Mouse (Mus musculus) embryonic facial prominence, embryonic 14.5 days (tissue): Measurements from ENCODE around the gene Olfr1535. TPM values are rescaled to one million over a fixed set of nuclear protein-coding genes. Genes with fewer than 3 reads are reported as not detected.

Experiments used
- ATAC-seq: fragments of 200-750 bp; cut with Nextera tagmentation; 2 replicates; pipeline ENCODE4 v1.8.0; 2017; ENCODE audit warnings: low read depth, moderate number of reproducible peaks, moderate TSS enrichment
- DNase-seq: peaks from one replicate; pipeline ENCODE4 v3.0.0-alpha.2; 2015; ENCODE audit warnings: low spot score
- H3K27ac ChIP-seq: fragments of 300-500 bp; sonication (generic); replicated peaks from 2 replicates; pipeline ENCODE4 v1.5.1; 2014; ENCODE audit warnings: low read depth, mild to moderate bottlenecking, low read length, moderate library complexity
- H3K27me3 ChIP-seq: fragments of 300-500 bp; sonication (generic); replicated peaks from 2 replicates; pipeline ENCODE4 v1.6.1; 2014; ENCODE audit warnings: low read length; ENCODE audit not compliant: control insufficient read depth, insufficient read depth
- H3K36me3 ChIP-seq: fragments of 300-500 bp; sonication (generic); 2 replicates; pipeline ENCODE4 v1.6.1; 2014; ENCODE audit warnings: low read length, mixed read lengths; ENCODE audit not compliant: control insufficient read depth, insufficient read depth
- H3K4me1 ChIP-seq: fragments of 300-500 bp; sonication (generic); 2 replicates; pipeline ENCODE4 v1.6.1; 2014; ENCODE audit warnings: antibody characterized with exemption, low read length; ENCODE audit not compliant: control insufficient read depth, insufficient read depth
- H3K4me2 ChIP-seq: fragments of 300-500 bp; sonication (generic); 2 replicates; pipeline ENCODE4 v1.6.1; 2014; ENCODE audit warnings: low read depth, mild to moderate bottlenecking, low read length, moderate library complexity, mixed read lengths
- H3K4me3 ChIP-seq: fragments of 300-500 bp; sonication (generic); 2 replicates; pipeline ENCODE4 v1.5.1; 2014; ENCODE audit warnings: low read depth, mild to moderate bottlenecking, low read length
- H3K9ac ChIP-seq: fragments of 300-500 bp; sonication (generic); 2 replicates; pipeline ENCODE4 v1.6.1; 2014; ENCODE audit warnings: low read depth, mild to moderate bottlenecking, low read length, moderate library complexity, mixed read lengths
- H3K9me3 ChIP-seq: fragments of 300-500 bp; sonication (generic); 2 replicates; pipeline ENCODE4 v1.6.1; 2016; ENCODE audit warnings: low read length; ENCODE audit not compliant: control insufficient read depth
- WGBS: fragments of 180-500 bp; shearing (Covaris S2); extraction: QIAGEN DNeasy Blood & Tissue Kit; methylation state at CpG from one replicate; pipeline ENCODE4 v1.1.7; 2014; 5-methylcytosine and 5-hydroxymethylcytosine counted together
- polyA plus RNA-seq: library from polyadenylated mRNA; unstranded; fragments of >200 nt; fragmentation: Nextera tagmentation; extraction: Ambion mirVana; gene quantifications from 2 replicates; pipeline ENCODE4 v1.2.1, GENCODE M21; 2014

Gene Olfr1535
- polyA plus RNA-seq, 1 experiment from 2014 or later, result not detected

GRCm38 (mm10) chr13:21506221-21506649 is 53.5 kb downstream of the Olfr1535 start:
- Histone ChIP-seq H3K4me1 (no peaks in the 10 kb centered on the region), H3K4me2 (peak overlapping the region; percentile 63), H3K27me3 (no peaks in the 10 kb centered on the region), H3K36me3 (no peaks in the 10 kb centered on the region), H3K9me3 (no peaks in the 10 kb centered on the region), H3K4me3 (peak overlapping the region; percentile 61), H3K9ac (peak overlapping the region; percentile 67), H3K27ac (peak overlapping the region; percentile 88)
- ATAC-seq, result peak; percentile 100
- peak; percentile 96 for DNase-seq
- under 1% methylated on average over 21 of the region's 21 CpGs for WGBS

Other genes starting within 250 kb of the Olfr1535 start
- gene Gpx6, start 247.8 kb downstream of the Olfr1535 start, polyA plus RNA-seq, result not detected in 2 replicates
- gene Olfr1367, start 213.0 kb downstream of the Olfr1535 start, polyA plus RNA-seq, result not detected in 2 replicates
- gene Zscan12, start 197.1 kb downstream of the Olfr1535 start, polyA plus RNA-seq, result 11.1 and 12.7 TPM in 2 replicates
- 62.9 and 70.1 TPM in 2 replicates for gene Zkscan3, start 157.1 kb downstream of the Olfr1535 start, polyA plus RNA-seq
- 2.3 and 2.5 TPM in 2 replicates for gene Pgbd1, start 118.8 kb downstream of the Olfr1535 start, polyA plus RNA-seq
- gene Zscan26, start 106.2 kb downstream of the Olfr1535 start, polyA plus RNA-seq, result 14.1 and 14.9 TPM in 2 replicates
- 2.7 and 2.9 TPM in 2 replicates for gene Nkapl, start 91.4 kb downstream of the Olfr1535 start, polyA plus RNA-seq
- 3.3 and 3.4 TPM in 2 replicates for gene Zkscan4, start 81.0 kb downstream of the Olfr1535 start, polyA plus RNA-seq
- gene Gm10065, start 80.5 kb downstream of the Olfr1535 start, polyA plus RNA-seq, result not detected in 2 replicates
- 0.11 and 0.79 TPM in 2 replicates for gene AK157302, start 64.7 kb downstream of the Olfr1535 start, polyA plus RNA-seq
- 5.9 and 6.8 TPM in 2 replicates for gene Gm11273, start 58.5 kb downstream of the Olfr1535 start, polyA plus RNA-seq
- 8.5 and 9.8 TPM in 2 replicates for gene Zkscan8, start 28.8 kb downstream of the Olfr1535 start, polyA plus RNA-seq
- 0.14 and 0.28 TPM in 2 replicates for gene Olfr1366, start 17.1 kb downstream of the Olfr1535 start, polyA plus RNA-seq
- gene Olfr1364, start 21.9 kb upstream of the Olfr1535 start, polyA plus RNA-seq, result not detected in 2 replicates
- not detected in 2 replicates for gene Olfr1362, start 54.1 kb upstream of the Olfr1535 start, polyA plus RNA-seq
- gene Olfr11, start 82.6 kb upstream of the Olfr1535 start, polyA plus RNA-seq, result not detected in 2 replicates
- 0.12 and 0.25 TPM in 2 replicates for gene Olfr1361, start 103.5 kb upstream of the Olfr1535 start, polyA plus RNA-seq
- not detected in 2 replicates for gene Olfr1360, start 117.5 kb upstream of the Olfr1535 start, polyA plus RNA-seq
- 0.31 TPM in 1 of 2 replicates, not detected in the other for gene Olfr1359, start 138.2 kb upstream of the Olfr1535 start, polyA plus RNA-seq
- gene Hist1h2bl, start 156.2 kb upstream of the Olfr1535 start, polyA plus RNA-seq, result 1.4 and 1.8 TPM in 2 replicates
- gene Hist1h2ai, start 156.5 kb upstream of the Olfr1535 start, polyA plus RNA-seq, result 10.8 and 14.8 TPM in 2 replicates
- gene Hist1h3h, start 157.8 kb upstream of the Olfr1535 start, polyA plus RNA-seq, result 9.5 and 9.6 TPM in 2 replicates
- 2.2 and 2.9 TPM in 2 replicates for gene Hist1h2bm, start 162.2 kb upstream of the Olfr1535 start, polyA plus RNA-seq
- 1.2 TPM in 2 replicates for gene Hist1h4j, start 175.2 kb upstream of the Olfr1535 start, polyA plus RNA-seq
- gene Hist1h4k, start 190.6 kb upstream of the Olfr1535 start, polyA plus RNA-seq, result 3.8 and 6.2 TPM in 2 replicates
- gene Hist1h2ak, start 193.9 kb upstream of the Olfr1535 start, polyA plus RNA-seq, result 5.5 and 8.4 TPM in 2 replicates
- 3.5 and 4.1 TPM in 2 replicates for gene Hist1h2bn, start 194.2 kb upstream of the Olfr1535 start, polyA plus RNA-seq
- gene Hist1h1b, start 220.7 kb upstream of the Olfr1535 start, polyA plus RNA-seq, result 10.0 and 11.8 TPM in 2 replicates
- 127 and 141 TPM in 2 replicates for gene Hist1h3i, start 223.5 kb upstream of the Olfr1535 start, polyA plus RNA-seq
- 6.0 and 6.4 TPM in 2 replicates for gene Hist1h2an, start 227.3 kb upstream of the Olfr1535 start, polyA plus RNA-seq
- gene Hist1h2bp, start 227.6 kb upstream of the Olfr1535 start, polyA plus RNA-seq, result 0.56 and 0.61 TPM in 2 replicates